Mouse (Mus musculus) cerebellum, adult 2 months (tissue): ENCODE data around the gene Gm525.
"Not testable (repeated sequence)": the region's sequence is repeated elsewhere in the genome, so short reads cannot be mapped to it uniquely, and the experiment has no call there.

Experiments
- CTCF ChIP-seq: fragments of 200-500 bp; IDR thresholded peaks from 2 replicates; pipeline ENCODE4 v1.5.1; 2011; ENCODE audit warnings: low read depth, mild to moderate bottlenecking, control low read depth, low read length, moderate library complexity, borderline replicate concordance; ENCODE audit not compliant: insufficient read depth
- POLR2A ChIP-seq: fragments of 200-500 bp; IDR thresholded peaks from 2 replicates; pipeline ENCODE4 v1.6.1; 2011; ENCODE audit warnings: low read length, control low read depth, borderline replicate concordance; ENCODE audit not compliant: insufficient read depth

GRCm38 (mm10) chr11:89041073-89041472 is 32.6 kb upstream of the Gm525 start:
- TF ChIP-seq CTCF, POLR2A: not testable (repeated sequence)
